Mouse (Mus musculus) small intestine, adult 2 months (tissue): ENCODE measurements around the gene Myzap. TPM values are rescaled to one million over a fixed set of nuclear protein-coding genes. Genes with fewer than 3 reads are reported as not detected.

ENCODE experiments used
- H3K27ac ChIP-seq: fragments of 200-500 bp; 2 replicates; pipeline ENCODE4 v1.5.1; 2012; ENCODE audit warnings: low read depth, low read length, control low read depth, inconsistent platforms; ENCODE audit not compliant: insufficient read depth
- H3K27me3 ChIP-seq: fragments of 200-500 bp; 2 replicates; pipeline ENCODE4 v1.6.1; 2012; ENCODE audit warnings: mild to moderate bottlenecking, moderate library complexity, low read length, inconsistent platforms; ENCODE audit not compliant: control insufficient read depth, insufficient read depth
- H3K36me3 ChIP-seq: fragments of 200-500 bp; 2 replicates; pipeline ENCODE4 v1.6.1; 2012; ENCODE audit warnings: mild to moderate bottlenecking, low read length, control low read depth, inconsistent platforms; ENCODE audit not compliant: control insufficient read depth, insufficient read depth
- H3K4me1 ChIP-seq: fragments of 200-500 bp; 2 replicates; pipeline ENCODE4 v1.6.1; 2012; ENCODE audit warnings: low read length, inconsistent platforms, mixed read lengths; ENCODE audit not compliant: control insufficient read depth, insufficient read depth, insufficient read length
- H3K4me3 ChIP-seq: fragments of 200-500 bp; 2 replicates; pipeline ENCODE4 v1.5.1; 2012; ENCODE audit warnings: low read depth, mild to moderate bottlenecking, control low read depth, inconsistent platforms, low read length, moderate library complexity
- CTCF ChIP-seq: fragments of 200-500 bp; IDR thresholded peaks from 2 replicates; pipeline ENCODE4 v1.5.1; 2012; ENCODE audit warnings: low read depth, mild to moderate bottlenecking, control low read depth, inconsistent platforms, low read length, moderate library complexity, mixed read lengths; ENCODE audit not compliant: insufficient replicate concordance, insufficient read length; ENCODE audit errors: extremely low read depth
- POLR2A ChIP-seq: fragments of 200-500 bp; IDR thresholded peaks from 2 replicates; pipeline ENCODE4 v1.6.1; 2012; ENCODE audit warnings: low read depth, mild to moderate bottlenecking, control low read depth, inconsistent platforms, low read length, moderate library complexity
- WGBS: fragments of 180-500 bp; shearing (Covaris S2); methylation state at CpG from one replicate; pipeline ENCODE4 v1.1.7; 2018; 5-methylcytosine and 5-hydroxymethylcytosine counted together
- polyA plus RNA-seq: library from polyadenylated mRNA; depleted of rRNA; stranded (reverse); fragments of >200 nt; gene quantifications from 2 replicates; pipeline ENCODE4 v1.2.3, GENCODE M21; 2012

Gene Myzap
- polyA plus RNA-seq, 1 experiment: 14.2 TPM

DNA sequence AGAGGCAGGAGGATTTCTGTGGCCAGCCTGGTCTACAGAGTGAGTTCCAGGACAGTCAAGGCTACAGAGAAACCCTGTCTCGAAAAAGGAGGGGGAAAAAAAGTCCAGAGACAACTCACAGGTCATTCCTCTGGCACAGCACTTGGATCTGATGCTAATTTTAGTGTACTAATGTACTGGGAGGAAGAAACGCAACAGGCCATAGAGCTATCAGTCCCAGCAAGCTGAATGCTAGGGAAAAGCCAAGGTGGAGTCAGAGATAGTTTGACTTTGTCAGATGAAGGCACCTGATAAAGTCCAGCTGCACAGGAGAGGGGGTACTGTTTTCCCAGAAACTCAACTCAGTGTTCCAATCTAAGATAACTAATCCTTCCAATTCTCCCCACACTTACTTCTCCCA, 111.9 kb downstream of the Myzap start:
- peaks cover 65% of the 10 kb centered on the region for H3K36me3 ChIP-seq

DNA sequence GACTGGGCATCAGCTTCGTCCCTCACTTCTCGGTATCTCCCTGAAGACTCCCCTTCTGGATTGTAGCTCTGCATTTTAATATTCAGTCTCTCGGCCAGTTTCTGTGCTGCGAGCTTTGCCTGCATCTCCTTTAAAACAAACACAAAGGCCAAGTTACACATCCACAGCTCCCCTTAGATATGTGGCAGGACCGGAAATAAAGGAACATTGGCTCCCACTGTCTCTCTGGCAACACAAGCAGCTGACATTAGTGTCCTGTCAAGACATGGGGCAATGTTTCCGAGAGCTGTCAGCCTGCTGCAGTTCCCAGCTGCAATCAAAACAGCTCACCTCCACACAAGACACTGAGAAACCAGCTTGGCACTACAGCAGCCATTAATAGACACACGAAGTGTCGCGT, 112.7 kb downstream of the Myzap start:
- WGBS: 91% methylated on average over 9 of the region's 9 CpGs
- TF ChIP-seq POLR2A: no peak
- TF ChIP-seq CTCF: no peak
- H3K4me3 ChIP-seq: no peak overlapping the region
- no peaks in the 10 kb centered on the region for H3K27me3 ChIP-seq
- H3K36me3 ChIP-seq: peaks cover 67% of the 10 kb centered on the region
- no peaks in the 10 kb centered on the region for H3K4me1 ChIP-seq
- H3K27ac ChIP-seq: no peak overlapping the region

More for the DNA sequence above, 111.9 kb downstream of the Myzap start:
- no peak overlapping the region for H3K27ac ChIP-seq
- H3K4me1 ChIP-seq: no peaks in the 10 kb centered on the region
- H3K27me3 ChIP-seq: no peaks in the 10 kb centered on the region
- WGBS: 88% methylated on average over 2 of the region's 2 CpGs
- H3K4me3 ChIP-seq: no peak overlapping the region
- no peak for TF ChIP-seq CTCF
- no peak for TF ChIP-seq POLR2A

DNA sequence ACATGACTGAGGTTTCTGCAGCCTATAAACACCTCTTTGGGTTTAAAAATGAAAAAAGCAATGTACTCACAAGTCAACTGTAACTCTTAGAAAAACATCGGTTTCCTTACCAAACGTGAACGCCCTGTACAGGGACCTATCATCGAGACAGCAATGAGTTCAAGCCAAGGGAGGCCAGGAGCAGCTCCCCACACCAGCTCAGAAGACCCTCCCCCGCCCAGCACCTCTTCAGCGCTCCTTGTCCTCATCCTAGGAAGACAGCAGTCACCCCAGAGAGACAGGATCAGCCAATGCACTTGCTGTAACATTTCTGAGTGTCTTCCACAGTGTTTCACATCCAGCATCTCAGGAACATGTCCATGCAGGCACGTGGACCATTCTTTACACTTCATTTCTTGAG, 113.6 kb downstream of the Myzap start:
- H3K4me3 ChIP-seq: no peak overlapping the region
- WGBS: 91% methylated on average over 7 of the region's 7 CpGs
- peaks cover 69% of the 10 kb centered on the region for H3K36me3 ChIP-seq

DNA sequence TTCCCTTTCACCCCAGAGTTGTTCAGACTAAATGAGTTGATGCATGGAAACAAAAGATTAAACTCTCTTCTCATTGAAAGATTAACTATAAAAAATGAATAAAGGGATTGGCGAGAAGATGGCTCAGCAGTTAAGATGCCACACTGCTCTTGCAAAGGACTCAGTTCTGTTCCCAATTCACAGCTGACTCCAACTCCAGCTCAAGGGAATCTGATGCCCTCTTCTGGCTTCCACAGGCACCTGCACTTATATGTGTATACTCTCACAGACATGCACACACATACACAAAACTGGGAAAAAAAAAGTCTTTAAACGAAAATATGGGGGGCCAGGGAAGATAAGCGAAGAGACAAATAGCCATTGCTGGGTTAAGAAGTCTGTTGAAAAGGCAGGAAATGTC, 115.6 kb downstream of the Myzap start:
- peaks cover 56% of the 10 kb centered on the region for H3K36me3 ChIP-seq
- no peak overlapping the region for H3K27ac ChIP-seq
- TF ChIP-seq POLR2A (no peak), CTCF (no peak)
- no peaks in the 10 kb centered on the region for H3K27me3 ChIP-seq
- WGBS: 94% methylated on average over 3 of the region's 3 CpGs
- no peaks in the 10 kb centered on the region for H3K4me1 ChIP-seq
- H3K4me3 ChIP-seq: no peak overlapping the region

More for the DNA sequence above, 113.6 kb downstream of the Myzap start:
- no peaks in the 10 kb centered on the region for H3K4me1 ChIP-seq
- no peaks in the 10 kb centered on the region for H3K27me3 ChIP-seq
- no peak overlapping the region for H3K27ac ChIP-seq
- TF ChIP-seq CTCF: no peak
- no peak for TF ChIP-seq POLR2A

DNA sequence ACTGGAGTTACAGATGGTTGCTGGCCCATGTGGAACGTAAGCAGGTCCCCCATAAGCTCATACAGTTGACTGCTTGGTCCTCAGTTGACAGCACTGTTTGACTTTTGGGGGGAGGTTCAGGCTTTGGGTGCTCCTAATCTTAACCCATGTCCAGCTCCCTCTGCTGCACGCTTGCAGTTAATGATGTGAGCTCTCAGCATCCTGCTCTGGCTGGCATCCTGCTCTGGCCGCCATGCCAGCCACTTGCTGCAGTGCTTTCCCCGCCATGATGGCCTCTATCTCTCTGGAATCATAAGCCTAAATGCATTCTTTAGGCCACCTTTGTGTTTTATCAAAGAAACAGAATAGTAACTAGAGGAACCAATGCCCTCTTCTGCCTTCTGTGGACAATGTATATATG, 116.6 kb downstream of the Myzap start:
- peaks cover 46% of the 10 kb centered on the region for H3K36me3 ChIP-seq
- TF ChIP-seq CTCF (no peak), POLR2A (no peak)
- no peaks in the 10 kb centered on the region for H3K27me3 ChIP-seq
- H3K4me3 ChIP-seq: no peak overlapping the region
- WGBS: 90% methylated on average over 4 of the region's 4 CpGs
- H3K4me1 ChIP-seq: no peaks in the 10 kb centered on the region
- no peak overlapping the region for H3K27ac ChIP-seq

DNA sequence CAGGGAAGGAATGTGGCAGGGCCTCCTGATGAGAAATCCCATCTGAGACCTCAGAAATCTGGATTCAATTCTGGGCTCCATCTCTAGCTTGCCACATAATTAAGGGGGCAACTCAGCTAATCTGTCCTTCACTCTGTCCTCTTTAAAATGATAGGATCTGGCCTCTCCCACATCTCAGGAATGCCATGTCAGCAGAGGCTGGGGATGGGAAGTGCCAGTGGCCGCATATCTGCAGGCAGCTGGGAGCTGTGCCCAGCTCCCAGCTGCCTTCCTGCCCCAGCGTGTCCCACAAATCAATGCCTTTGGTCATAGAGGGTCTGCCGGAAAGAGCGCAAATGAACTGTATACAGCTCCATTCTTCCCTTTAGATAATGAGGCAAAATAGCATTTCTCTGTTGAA, 124.7 kb downstream of the Myzap start:
- no peaks in the 10 kb centered on the region for H3K4me1 ChIP-seq
- no peak overlapping the region for H3K27ac ChIP-seq
- TF ChIP-seq CTCF (no peak), POLR2A (no peak)
- H3K36me3 ChIP-seq: no peaks in the 10 kb centered on the region
- WGBS: 77% methylated on average over 4 of the region's 4 CpGs
- H3K27me3 ChIP-seq: no peaks in the 10 kb centered on the region
- no peak overlapping the region for H3K4me3 ChIP-seq

DNA sequence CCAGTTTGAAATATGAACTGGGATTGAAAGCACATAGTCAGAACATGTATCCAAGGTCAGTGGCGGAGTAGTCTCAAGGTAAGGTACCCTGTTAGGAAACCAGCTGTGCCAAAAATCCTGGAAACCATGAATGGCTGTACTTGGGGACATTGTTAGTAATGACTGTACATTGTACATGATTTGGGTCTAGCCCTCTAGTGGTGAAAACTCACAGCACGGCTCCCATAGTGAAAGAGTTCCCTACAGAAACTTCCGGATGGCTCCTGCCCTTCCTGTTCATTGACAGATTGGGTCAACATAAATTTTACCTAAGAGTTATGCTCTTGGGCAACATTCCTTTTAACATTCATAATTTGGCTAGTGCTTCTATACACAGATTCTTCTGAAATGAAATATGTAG, 126.0 kb downstream of the Myzap start:
- Histone ChIP-seq H3K4me3 (no peak overlapping the region), H3K36me3 (no peaks in the 10 kb centered on the region), H3K27ac (no peak overlapping the region), H3K4me1 (no peaks in the 10 kb centered on the region), H3K27me3 (no peaks in the 10 kb centered on the region)
- TF ChIP-seq POLR2A: no peak
- TF ChIP-seq CTCF: no peak
- 52% methylated on average over 3 of the region's 3 CpGs for WGBS
